Mouse (Mus musculus): ENCODE data around the gene Snapin.

The Snapin gene

DNA sequence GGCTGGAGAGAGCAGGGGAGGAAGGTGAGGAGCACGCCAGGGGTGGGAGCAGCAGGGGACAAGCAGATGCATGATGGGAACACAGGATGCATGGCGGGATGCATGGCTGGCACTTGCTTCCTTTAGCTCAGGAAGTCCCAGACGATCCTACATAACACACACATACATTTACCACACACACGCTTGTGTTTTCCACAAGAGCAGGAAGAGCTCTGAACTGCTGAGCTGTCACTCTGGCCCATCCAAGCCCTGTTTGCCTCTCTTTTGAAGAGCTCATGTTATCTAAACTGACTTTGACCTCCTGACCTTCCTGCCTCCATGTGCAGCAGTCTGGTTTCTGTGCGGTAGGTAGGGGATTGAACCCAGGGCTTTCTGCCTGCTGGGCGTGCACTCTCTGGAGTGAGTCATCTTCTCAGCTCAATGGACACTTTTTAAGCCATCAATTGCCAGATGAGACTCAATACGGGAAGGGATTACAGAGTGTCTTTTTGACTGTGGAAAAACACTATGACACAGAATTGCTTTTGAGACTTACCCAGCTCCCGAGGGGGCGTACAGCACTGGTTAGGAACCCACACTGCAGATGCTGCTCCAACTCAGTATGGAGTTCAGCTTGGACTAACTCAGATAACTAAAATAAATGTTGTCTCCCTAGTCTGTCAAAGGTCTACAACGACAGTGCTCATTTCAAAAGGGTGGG, 39.3 kb downstream of the Snapin start:
- no peak for DNase-seq

DNA sequence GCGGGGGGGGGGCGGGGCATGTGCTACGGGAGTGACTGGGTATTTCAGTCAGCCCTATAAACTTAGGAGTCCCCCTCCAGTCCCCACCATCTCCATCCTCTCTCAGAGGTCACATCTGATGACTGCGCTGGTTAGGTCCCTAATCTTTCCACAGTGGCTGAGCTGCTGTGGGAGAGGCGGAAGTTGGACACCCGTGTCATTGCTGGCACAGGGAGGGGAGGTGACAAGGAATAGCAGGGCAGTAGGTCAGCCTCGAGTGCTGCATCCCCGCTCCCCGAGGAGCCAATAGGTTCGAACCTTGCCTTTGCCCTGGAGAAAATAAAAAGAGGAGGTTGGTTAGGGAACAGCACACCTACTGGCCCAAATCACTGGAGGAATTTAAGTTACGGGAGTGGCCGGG, 40.0 kb downstream of the Snapin start:
- no peak for DNase-seq

- peak in 1 of 2 experiments; percentile 45 for DNase-seq
Observed at GRCm38 (mm10) chr3:90448626-90449025, 42.2 kb downstream of the Snapin start.

DNA sequence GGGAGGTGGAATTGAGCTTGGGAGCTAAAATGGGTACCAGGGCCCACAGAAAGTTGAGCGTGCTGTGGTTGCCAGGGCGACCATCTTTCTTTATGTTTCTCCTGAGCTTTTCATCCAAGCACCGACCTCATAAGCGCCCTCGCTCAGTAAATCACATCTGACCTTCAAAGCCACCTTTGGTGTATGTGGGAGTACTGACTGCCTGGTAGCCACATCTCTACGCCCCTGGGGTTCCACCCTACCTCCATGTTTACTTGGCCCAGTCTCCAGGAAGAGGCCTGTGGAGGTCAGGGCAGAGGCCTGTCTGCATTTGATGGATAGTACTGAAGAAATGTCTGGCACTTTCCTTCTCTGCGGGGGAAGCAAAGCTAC, 43.7 kb downstream of the Snapin start:
- DNase-seq: peak; percentile 47 to 58

DNA sequence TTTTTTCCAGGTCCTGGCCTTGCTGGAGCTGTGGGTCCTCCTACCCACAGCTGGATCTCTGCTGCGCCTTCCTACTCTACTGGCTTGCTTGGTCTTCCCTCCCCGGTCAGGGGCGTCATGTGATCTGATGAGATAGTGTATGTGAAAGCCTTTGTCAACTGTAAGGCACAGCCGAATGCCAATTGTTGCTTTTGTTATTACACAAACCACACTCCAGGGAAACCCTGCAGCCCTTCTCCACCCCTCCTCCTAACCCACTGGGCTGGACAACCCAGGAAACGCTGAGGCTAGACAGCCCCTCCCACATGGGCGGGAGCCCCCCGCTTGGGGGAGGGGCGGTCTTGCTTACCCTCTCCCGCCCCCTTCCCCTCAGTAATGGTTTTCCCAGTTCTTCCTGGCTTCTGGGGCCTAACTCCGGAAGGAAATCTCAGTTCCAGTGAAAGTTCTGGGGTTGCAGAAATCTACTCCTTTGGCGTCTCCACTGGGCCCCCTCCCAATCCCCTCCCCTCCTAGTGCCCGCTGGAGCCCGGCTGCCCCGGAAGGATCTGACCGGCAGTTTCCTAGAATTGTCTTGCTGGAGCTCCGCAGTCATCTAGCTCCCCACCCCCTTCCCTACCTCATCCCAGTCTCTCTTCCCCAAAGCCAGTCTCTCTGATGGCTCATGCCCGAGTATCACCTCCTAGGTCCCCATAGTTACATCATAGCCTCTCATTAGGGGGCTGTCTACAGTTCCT, 44.3 kb downstream of the Snapin start:
- peak; percentile 89 to 92 for DNase-seq

- no peak for DNase-seq
Observed at GRCm38 (mm10) chr3:90445417-90446200, 45.2 kb downstream of the Snapin start.

DNA sequence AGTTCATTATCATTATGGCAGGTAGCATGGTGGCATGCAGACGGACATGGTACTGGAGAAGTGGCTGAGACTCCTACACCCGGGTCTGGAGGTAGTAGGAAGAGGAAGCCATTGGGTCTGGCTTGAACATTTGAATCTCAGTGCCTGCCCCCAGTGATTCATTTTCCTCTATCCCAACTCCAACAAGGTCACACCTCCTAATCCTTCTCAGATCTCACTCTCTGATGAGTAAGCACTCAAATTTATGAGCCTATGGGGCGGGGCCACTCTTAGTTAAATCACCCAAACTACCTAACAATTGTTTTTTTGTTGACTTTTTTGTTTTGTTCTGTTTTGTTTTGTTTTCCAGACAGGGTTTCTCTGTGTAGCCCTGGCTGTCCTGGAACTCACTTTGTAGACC, 46.9 kb downstream of the Snapin start:
- DNase-seq: no peak

DNA sequence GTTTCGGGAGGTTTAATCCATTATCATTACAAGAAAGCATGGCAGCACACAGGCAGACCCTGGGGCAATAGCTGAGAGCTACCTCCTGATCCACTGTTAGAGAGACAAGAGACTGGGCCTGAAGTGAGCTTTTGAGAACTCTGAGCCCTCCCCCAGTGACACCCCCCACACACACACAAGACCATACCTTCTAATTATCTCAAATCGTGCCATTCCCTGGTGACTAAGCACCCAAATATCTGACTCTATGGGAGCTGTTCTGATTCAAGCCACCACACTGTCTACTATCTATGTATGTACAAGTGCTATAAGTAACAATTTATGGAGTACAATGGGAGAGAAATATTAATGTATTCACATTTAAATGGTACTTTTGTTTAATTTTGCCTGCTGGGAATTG, 50.1 kb downstream of the Snapin start:
- DNase-seq: no peak
